Mouse (Mus musculus) neural tube, embryonic 14.5 days (tissue): ENCODE results near the gene Otx1. TPM values are rescaled to one million over a fixed set of nuclear protein-coding genes. Genes with fewer than 3 reads are reported as not detected.
A peak's percentile ranks its signal among the peaks of the same experiment; 100 is the strongest.

Experiments
- ATAC-seq: fragments of 200-750 bp; cut with Nextera tagmentation; 2 replicates; pipeline ENCODE4 v1.8.0; 2017; ENCODE audit warnings: low read depth, mild to moderate bottlenecking, moderate TSS enrichment, moderate library complexity
- H3K27ac ChIP-seq: fragments of 300-500 bp; sonication (generic); 2 replicates; pipeline ENCODE4 v1.5.1; 2014; ENCODE audit warnings: low read depth, mild to moderate bottlenecking, control low read depth, low read length, moderate library complexity, mixed read lengths
- H3K27me3 ChIP-seq: fragments of 300-500 bp; sonication (generic); 2 replicates; pipeline ENCODE4 v1.6.1; 2014; ENCODE audit warnings: low read length; ENCODE audit not compliant: control insufficient read depth, insufficient read depth
- H3K36me3 ChIP-seq: fragments of 300-500 bp; sonication (generic); 2 replicates; pipeline ENCODE4 v1.6.1; 2014; ENCODE audit warnings: low read length, mixed read lengths; ENCODE audit not compliant: control insufficient read depth, insufficient read depth
- H3K4me1 ChIP-seq: fragments of 300-500 bp; sonication (generic); 2 replicates; pipeline ENCODE4 v1.6.1; 2014; ENCODE audit warnings: low read length; ENCODE audit not compliant: control insufficient read depth, insufficient read depth
- H3K4me2 ChIP-seq: fragments of 300-500 bp; sonication (generic); 2 replicates; pipeline ENCODE4 v1.6.1; 2014; ENCODE audit warnings: mild to moderate bottlenecking, low read depth, low read length, control low read depth
- H3K4me3 ChIP-seq: fragments of 300-500 bp; sonication (generic); 2 replicates; pipeline ENCODE4 v1.5.1; 2014; ENCODE audit warnings: low read depth, low read length, control low read depth, mixed read lengths
- H3K9ac ChIP-seq: fragments of 300-500 bp; sonication (generic); replicated peaks from 2 replicates; pipeline ENCODE4 v1.6.1; 2014; ENCODE audit warnings: low read depth, mild to moderate bottlenecking, control low read depth, low read length, mixed read lengths
- H3K9me3 ChIP-seq: fragments of 300-500 bp; sonication (generic); 2 replicates; pipeline ENCODE4 v1.6.1; 2016; ENCODE audit warnings: low read length; ENCODE audit not compliant: control insufficient read depth
- WGBS: fragments of 180-500 bp; shearing (Covaris S2); extraction: QIAGEN DNeasy Blood & Tissue Kit; methylation state at CpG from one replicate; pipeline ENCODE4 v1.1.7; 2014; 5-methylcytosine and 5-hydroxymethylcytosine counted together
- polyA plus RNA-seq: library from polyadenylated mRNA; unstranded; fragments of >200 nt; fragmentation: Nextera tagmentation; extraction: Ambion mirVana; gene quantifications from 2 replicates; pipeline ENCODE4 v1.2.1, GENCODE M21; 2014

Otx1 gene
- polyA plus RNA-seq, 1 experiment from 2014 or later: 0.09 TPM

DNA sequence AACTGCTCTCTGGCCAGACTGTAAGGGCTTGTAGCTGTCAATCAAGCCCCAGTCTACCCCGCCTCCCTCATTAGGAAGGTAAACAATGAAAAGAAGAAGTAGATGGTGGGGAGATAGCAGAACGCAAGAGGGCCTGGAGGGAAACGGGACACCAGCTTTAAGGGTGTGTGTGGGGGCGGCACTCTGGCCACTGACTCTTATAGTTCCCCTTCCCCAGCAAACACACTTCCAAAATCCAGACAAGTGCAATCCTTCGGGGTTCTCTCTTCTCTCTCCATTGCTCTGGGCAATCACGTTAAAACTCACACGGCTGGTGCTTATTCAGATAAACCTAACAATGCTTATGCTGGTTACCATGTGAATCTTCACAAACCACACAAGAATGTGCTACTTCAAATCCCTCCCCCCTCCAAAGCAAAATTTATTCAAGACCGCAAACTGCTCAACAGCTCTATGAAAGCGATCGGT is 5.5 kb upstream of the Otx1 start:
- Histone ChIP-seq H3K9me3 (no peaks in the 10 kb centered on the region), H3K4me2 (no peak overlapping the region), H3K9ac (no peak overlapping the region), H3K36me3 (no peaks in the 10 kb centered on the region), H3K4me3 (no peak overlapping the region), H3K4me1 (no peaks in the 10 kb centered on the region), H3K27me3 (peaks cover 65% of the 10 kb centered on the region), H3K27ac (no peak overlapping the region)
- ATAC-seq: no peak
- 5% methylated on average over 10 of the region's 10 CpGs for WGBS

- peaks cover 65% of the 10 kb centered on the region for H3K27me3 ChIP-seq
- no peak overlapping the region for H3K27ac ChIP-seq
- no peak overlapping the region for H3K4me3 ChIP-seq
- no peak overlapping the region for H3K9ac ChIP-seq
- no peak overlapping the region for H3K4me2 ChIP-seq
- H3K36me3 ChIP-seq: no peaks in the 10 kb centered on the region
- no peak for ATAC-seq
- H3K4me1 ChIP-seq: no peaks in the 10 kb centered on the region
- no peaks in the 10 kb centered on the region for H3K9me3 ChIP-seq
- whole genome bisulfite sequencing: 5% methylated on average over 6 of the region's 6 CpGs
Observed at GRCm38 (mm10) chr11:22007781-22008110, 5.0 kb upstream of the Otx1 start.

DNA sequence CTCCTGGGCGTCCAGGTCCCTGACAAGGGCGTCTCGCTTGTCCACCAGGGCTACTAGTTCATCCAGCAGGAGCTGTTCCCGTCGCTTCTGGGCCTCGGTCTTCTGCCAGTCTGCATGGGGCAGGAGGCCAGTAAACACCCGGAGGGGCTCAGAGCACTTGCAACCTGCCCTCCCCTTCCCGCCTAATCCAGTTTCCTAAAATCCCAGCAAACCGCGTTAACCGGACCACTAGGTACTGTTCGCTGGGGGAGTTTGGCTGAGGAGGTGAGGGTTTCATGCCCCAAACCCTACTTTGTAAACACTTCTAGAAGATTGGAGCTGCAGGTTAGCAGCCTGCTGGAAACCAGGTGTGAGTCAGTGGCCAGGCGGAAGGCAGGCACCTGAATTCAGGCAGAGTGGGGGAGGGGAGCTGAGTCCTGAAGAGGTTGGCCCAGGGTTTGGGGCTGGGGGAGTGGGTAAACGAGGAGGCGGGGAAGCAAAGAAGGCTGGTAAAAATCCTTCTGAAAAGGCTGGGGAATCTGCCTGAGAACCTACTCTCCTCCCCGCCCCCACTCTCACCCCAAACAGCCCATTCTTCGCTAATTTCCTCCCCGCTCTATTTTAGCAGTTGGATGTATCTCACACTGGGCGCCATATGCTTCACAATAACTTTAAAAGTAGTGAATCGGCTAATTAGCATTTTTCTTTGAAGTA is 4.5 kb upstream of the Otx1 start:
- 11% methylated on average over 20 of the region's 20 CpGs for WGBS
- H3K9me3 ChIP-seq: no peaks in the 10 kb centered on the region
- no peak for ATAC-seq
- no peaks in the 10 kb centered on the region for H3K36me3 ChIP-seq
- no peaks in the 10 kb centered on the region for H3K4me1 ChIP-seq
- no peak overlapping the region for H3K27ac ChIP-seq
- no peak overlapping the region for H3K9ac ChIP-seq
- peaks cover 68% of the 10 kb centered on the region for H3K27me3 ChIP-seq
- H3K4me3 ChIP-seq: no peak overlapping the region
- H3K4me2 ChIP-seq: no peak overlapping the region

GRCm38 (mm10) chr11:22006471-22007087 is 3.9 kb upstream of the Otx1 start:
- Histone ChIP-seq H3K9me3 (no peaks in the 10 kb centered on the region), H3K4me3 (no peak overlapping the region), H3K4me1 (peaks cover 4% of the 10 kb centered on the region; the same call in 1 of the 2 replicates), H3K4me2 (no peak overlapping the region), H3K36me3 (no peaks in the 10 kb centered on the region), H3K27ac (no peak overlapping the region), H3K27me3 (peaks cover 73% of the 10 kb centered on the region), H3K9ac (no peak overlapping the region)
- ATAC-seq: no peak
- 34% methylated on average over 12 of the region's 12 CpGs for WGBS

GRCm38 (mm10) chr11:22005281-22005870 is 2.7 kb upstream of the Otx1 start:
- no peaks in the 10 kb centered on the region for H3K9me3 ChIP-seq
- no peaks in the 10 kb centered on the region for H3K36me3 ChIP-seq
- H3K4me2 ChIP-seq: no peak overlapping the region
- H3K4me1 ChIP-seq: peaks cover 4% of the 10 kb centered on the region; the same call in 1 of the 2 replicates
- no peak overlapping the region for H3K9ac ChIP-seq
- no peak overlapping the region for H3K27ac ChIP-seq
- ATAC-seq: no peak
- H3K4me3 ChIP-seq: no peak overlapping the region
- WGBS: 16% methylated on average over 9 of the region's 9 CpGs
- peaks cover 73% of the 10 kb centered on the region for H3K27me3 ChIP-seq

DNA sequence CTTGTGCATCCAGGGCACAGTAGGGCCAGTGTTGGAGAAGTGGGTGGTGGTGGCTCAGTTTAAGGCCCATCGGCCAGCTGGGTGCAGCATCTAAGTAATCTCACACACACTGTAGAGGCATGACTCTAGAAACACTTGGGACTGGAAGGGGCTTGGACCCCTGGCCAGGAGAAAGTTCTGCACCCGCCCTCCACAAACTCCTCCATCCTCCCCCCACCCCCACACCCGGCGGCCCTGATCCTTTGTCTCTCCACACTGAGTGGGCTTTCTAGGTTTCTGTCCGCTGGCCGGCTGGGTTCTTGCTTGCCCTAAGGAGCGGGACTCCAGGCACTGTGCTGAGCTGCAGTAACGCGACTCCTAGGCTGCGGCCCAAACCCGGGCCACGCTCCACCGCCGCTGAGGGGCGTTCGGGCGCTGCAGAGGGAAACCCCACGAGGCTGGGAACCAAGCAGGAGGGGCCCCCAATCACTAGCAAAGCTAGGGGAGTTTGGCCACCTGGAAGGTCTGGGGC is 1.7 kb upstream of the Otx1 start:
- Histone ChIP-seq H3K27me3 (peaks cover 74% of the 10 kb centered on the region), H3K4me1 (peaks cover 4% of the 10 kb centered on the region; the same call in 1 of the 2 replicates), H3K36me3 (no peaks in the 10 kb centered on the region), H3K9ac (no peak overlapping the region), H3K4me3 (no peak overlapping the region), H3K9me3 (no peaks in the 10 kb centered on the region), H3K27ac (no peak overlapping the region), H3K4me2 (no peak overlapping the region)
- no peak for ATAC-seq
- WGBS: 1% methylated on average over 18 of the region's 18 CpGs

DNA sequence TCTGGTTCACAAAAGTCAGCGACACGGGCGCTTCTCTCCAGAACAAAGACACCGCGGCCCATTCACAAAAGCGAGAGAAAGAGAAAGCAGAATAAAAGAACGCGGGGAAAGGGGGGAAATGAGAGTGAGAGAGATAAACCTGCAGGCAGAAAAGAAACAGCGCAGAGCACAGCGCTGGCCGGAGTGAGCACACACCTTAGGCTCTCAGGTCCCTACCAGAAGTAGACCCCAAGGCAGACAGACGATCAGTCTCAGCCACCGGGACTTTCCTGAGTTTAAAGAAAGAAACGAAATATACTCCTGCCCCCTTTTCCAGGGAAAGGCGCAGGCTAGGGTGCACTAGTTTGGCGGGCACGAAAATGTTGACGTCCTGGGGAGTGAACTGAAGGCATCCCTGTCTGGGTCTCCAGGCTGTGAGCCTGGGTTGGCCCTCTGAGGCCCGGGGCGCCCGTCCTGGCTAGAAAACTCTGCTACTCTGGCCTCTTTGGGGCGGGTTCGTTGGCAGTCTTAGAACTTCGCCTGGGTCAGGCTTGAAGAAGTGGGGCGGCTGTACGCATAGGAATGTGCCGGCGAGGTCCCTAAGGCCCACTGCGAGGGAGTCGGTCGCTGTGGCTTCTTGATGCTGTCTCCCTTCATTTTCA is 764 bp upstream of the Otx1 start:
- WGBS: under 1% methylated on average over 31 of the region's 31 CpGs
- H3K9me3 ChIP-seq: no peaks in the 10 kb centered on the region
- no peak overlapping the region for H3K27ac ChIP-seq
- H3K36me3 ChIP-seq: no peaks in the 10 kb centered on the region
- ATAC-seq: no peak
- peaks cover 77% of the 10 kb centered on the region for H3K27me3 ChIP-seq
- no peak overlapping the region for H3K4me3 ChIP-seq
- no peak overlapping the region for H3K9ac ChIP-seq
- no peak overlapping the region for H3K4me2 ChIP-seq
- peaks cover 4% of the 10 kb centered on the region; the same call in 1 of the 2 replicates for H3K4me1 ChIP-seq

GRCm38 (mm10) chr11:22002062-22002782 is 475 bp downstream of the Otx1 start:
- Histone ChIP-seq H3K27ac (no peak overlapping the region), H3K27me3 (peaks cover 76% of the 10 kb centered on the region), H3K9me3 (no peaks in the 10 kb centered on the region), H3K36me3 (no peaks in the 10 kb centered on the region), H3K4me1 (peaks cover 4% of the 10 kb centered on the region; the same call in 1 of the 2 replicates), H3K4me3 (peak overlapping the region; percentile 17; the same call in 1 of the 2 replicates), H3K4me2 (peak overlapping the region; percentile 43), H3K9ac (no peak overlapping the region)
- 0% methylated on average over 22 of the region's 34 CpGs for WGBS
- peak; percentile 15; the same call in 1 of the 2 replicates for ATAC-seq
